Mouse (Mus musculus) limb, embryonic 13.5 days (tissue): ENCODE results near the gene Hist2h2ac. TPM values are rescaled to one million over a fixed set of nuclear protein-coding genes. Genes with fewer than 3 reads are reported as not detected.
"Not testable (repeated sequence)": the region's sequence is repeated elsewhere in the genome, so short reads cannot be mapped to it uniquely, and the experiment has no call there.

Source experiments
- ATAC-seq: fragments of 200-750 bp; cut with Nextera tagmentation; 2 replicates; pipeline ENCODE4 v1.8.0; 2017; ENCODE audit warnings: low read depth, moderate number of reproducible peaks, moderate TSS enrichment; ENCODE audit not compliant: low FRiP score
- H3K27ac ChIP-seq: fragments of 300-500 bp; sonication (generic); 2 replicates; pipeline ENCODE4 v1.5.1; 2015; ENCODE audit warnings: inconsistent platforms, mild to moderate bottlenecking, moderate library complexity
- H3K27me3 ChIP-seq: fragments of 300-500 bp; sonication (generic); 2 replicates; pipeline ENCODE4 v1.6.1; 2015; ENCODE audit warnings: mild to moderate bottlenecking, inconsistent platforms
- H3K36me3 ChIP-seq: fragments of 300-500 bp; sonication (generic); 2 replicates; pipeline ENCODE4 v1.6.1; 2015; ENCODE audit warnings: inconsistent platforms, mild to moderate bottlenecking, moderate library complexity
- H3K4me1 ChIP-seq: fragments of 300-500 bp; sonication (generic); 2 replicates; pipeline ENCODE4 v1.6.1; 2015; ENCODE audit warnings: inconsistent platforms
- H3K4me2 ChIP-seq: fragments of 300-500 bp; sonication (generic); replicated peaks from 2 replicates; pipeline ENCODE4 v1.6.1; 2015; ENCODE audit warnings: inconsistent platforms, mild to moderate bottlenecking, moderate library complexity
- H3K4me3 ChIP-seq: fragments of 300-500 bp; sonication (generic); 2 replicates; pipeline ENCODE4 v1.5.1; 2015; ENCODE audit warnings: moderate library complexity, mild to moderate bottlenecking, inconsistent platforms
- H3K9ac ChIP-seq: fragments of 300-500 bp; sonication (generic); 2 replicates; pipeline ENCODE4 v1.6.1; 2015; ENCODE audit warnings: mild to moderate bottlenecking, inconsistent platforms
- H3K9me3 ChIP-seq: fragments of 300-500 bp; sonication (generic); 2 replicates; pipeline ENCODE4 v1.6.1; 2016; ENCODE audit warnings: inconsistent platforms
- WGBS: fragments of 180-500 bp; shearing (Covaris S2); methylation state at CpG from one replicate; pipeline ENCODE4 v1.1.7; 2015; 5-methylcytosine and 5-hydroxymethylcytosine counted together
- polyA plus RNA-seq: library from polyadenylated mRNA; unstranded; fragments of >200 nt; fragmentation: Nextera tagmentation; extraction: Ambion mirVana; gene quantifications from 2 replicates; pipeline ENCODE4 v1.2.1, GENCODE M21; 2015

Gene Hist2h2ac
- polyA plus RNA-seq, 1 experiment from 2014 or later: 11.1 TPM

- 55% methylated on average over 3 of the region's 3 CpGs for WGBS
- H3K4me1 ChIP-seq: peaks cover 21% of the 10 kb centered on the region
- H3K27ac ChIP-seq: no peak overlapping the region
- H3K36me3 ChIP-seq: no peaks in the 10 kb centered on the region
- no peak overlapping the region for H3K4me3 ChIP-seq
- no peaks in the 10 kb centered on the region for H3K9me3 ChIP-seq
- H3K9ac ChIP-seq: no peak overlapping the region
- no peak overlapping the region for H3K4me2 ChIP-seq
- no peak for ATAC-seq
- no peaks in the 10 kb centered on the region for H3K27me3 ChIP-seq
These were observed 15.2 kb upstream of the Hist2h2ac start for GRCm38 (mm10) chr3:96235836-96236235.

- WGBS: 76% methylated on average over 2 of the region's 2 CpGs
- H3K4me1 ChIP-seq: peaks cover 19% of the 10 kb centered on the region
- no peaks in the 10 kb centered on the region for H3K27me3 ChIP-seq
- H3K9me3 ChIP-seq: no peaks in the 10 kb centered on the region
- no peaks in the 10 kb centered on the region for H3K36me3 ChIP-seq
- H3K4me2 ChIP-seq: no peak overlapping the region
- no peak overlapping the region for H3K4me3 ChIP-seq
- no peak for ATAC-seq
- no peak overlapping the region for H3K27ac ChIP-seq
- H3K9ac ChIP-seq: no peak overlapping the region
These were observed 14.2 kb upstream of the Hist2h2ac start for GRCm38 (mm10) chr3:96234914-96235313.

- no peaks in the 10 kb centered on the region for H3K27me3 ChIP-seq
- H3K27ac ChIP-seq: no peak overlapping the region
- H3K4me3 ChIP-seq: no peak overlapping the region
- ATAC-seq: no peak
- no peaks in the 10 kb centered on the region for H3K9me3 ChIP-seq
- H3K4me1 ChIP-seq: peaks cover 7% of the 10 kb centered on the region
- no peak overlapping the region for H3K9ac ChIP-seq
- H3K4me2 ChIP-seq: no peak overlapping the region
- no peaks in the 10 kb centered on the region for H3K36me3 ChIP-seq
- 53% methylated on average over 2 of the region's 2 CpGs for WGBS
These were observed 11.1 kb upstream of the Hist2h2ac start for GRCm38 (mm10) chr3:96231758-96232120.

- ATAC-seq: no peak
- Histone ChIP-seq H3K27ac (no peak overlapping the region), H3K4me1 (peaks cover 8% of the 10 kb centered on the region; the same call in 1 of the 2 replicates), H3K4me3 (no peak overlapping the region), H3K9ac (no peak overlapping the region), H3K9me3 (no peaks in the 10 kb centered on the region), H3K4me2 (no peak overlapping the region), H3K36me3 (no peaks in the 10 kb centered on the region), H3K27me3 (no peaks in the 10 kb centered on the region)
- WGBS: 69% methylated on average over 4 of the region's 4 CpGs
These were observed 10.5 kb upstream of the Hist2h2ac start for GRCm38 (mm10) chr3:96230910-96231757.

GRCm38 (mm10) chr3:96230404-96230803, 9.7 kb upstream of the Hist2h2ac start:
- Histone ChIP-seq H3K36me3 (no peaks in the 10 kb centered on the region), H3K27me3 (no peaks in the 10 kb centered on the region), H3K9me3 (no peaks in the 10 kb centered on the region), H3K27ac (no peak overlapping the region), H3K9ac (no peak overlapping the region), H3K4me1 (peaks cover 9% of the 10 kb centered on the region; the same call in 1 of the 2 replicates), H3K4me3 (no peak overlapping the region), H3K4me2 (no peak overlapping the region)
- 79% methylated on average over 2 of the region's 2 CpGs for WGBS
- no peak for ATAC-seq

- Histone ChIP-seq H3K4me2 (no peak overlapping the region), H3K36me3 (no peaks in the 10 kb centered on the region), H3K27me3 (no peaks in the 10 kb centered on the region), H3K27ac (no peak overlapping the region), H3K9me3 (no peaks in the 10 kb centered on the region), H3K9ac (no peak overlapping the region), H3K4me3 (no peak overlapping the region), H3K4me1 (peaks cover 9% of the 10 kb centered on the region; the same call in 1 of the 2 replicates)
- 60% methylated on average over 2 of the region's 2 CpGs for whole genome bisulfite sequencing
- no peak for ATAC-seq
These were observed 8.1 kb upstream of the Hist2h2ac start for GRCm38 (mm10) chr3:96228828-96229227.

GRCm38 (mm10) chr3:96226695-96227648, 6.3 kb upstream of the Hist2h2ac start:
- Histone ChIP-seq H3K4me1 (peaks cover 24% of the 10 kb centered on the region), H3K4me2 (no peak overlapping the region), H3K27me3 (no peaks in the 10 kb centered on the region), H3K9me3 (no peaks in the 10 kb centered on the region), H3K27ac (no peak overlapping the region), H3K4me3 (no peak overlapping the region), H3K36me3 (no peaks in the 10 kb centered on the region), H3K9ac (peak overlapping the region; percentile 43)
- ATAC-seq: no peak
- WGBS: 68% methylated on average over 8 of the region's 8 CpGs

- WGBS: 62% methylated on average over 2 of the region's 2 CpGs
- Histone ChIP-seq H3K4me1 (peaks cover 29% of the 10 kb centered on the region), H3K9ac (no peak overlapping the region), H3K4me2 (no peak overlapping the region), H3K36me3 (no peaks in the 10 kb centered on the region), H3K9me3 (no peaks in the 10 kb centered on the region), H3K27me3 (no peaks in the 10 kb centered on the region), H3K4me3 (no peak overlapping the region), H3K27ac (no peak overlapping the region)
- no peak for ATAC-seq
These were observed 4.7 kb upstream of the Hist2h2ac start for GRCm38 (mm10) chr3:96225421-96225820.

- Histone ChIP-seq H3K27ac (no peak overlapping the region; the same call in 1 of the 2 replicates), H3K9me3 (no peaks in the 10 kb centered on the region)
- no peak for ATAC-seq
These were observed 2.1 kb upstream of the Hist2h2ac start for GRCm38 (mm10) chr3:96222774-96223173.

GRCm38 (mm10) chr3:96221640-96222038, 959 bp upstream of the Hist2h2ac start:
- Histone ChIP-seq H3K36me3 (no peaks in the 10 kb centered on the region), H3K27me3 (no peaks in the 10 kb centered on the region), H3K4me3 (peak overlapping the region; percentile 63), H3K9me3 (no peaks in the 10 kb centered on the region), H3K4me1 (peaks cover 32% of the 10 kb centered on the region), H3K27ac (peak overlapping the region; percentile 99), H3K9ac (peak overlapping the region; percentile 92), H3K4me2 (peak overlapping the region; percentile 79)
- 24% methylated on average over 9 of the region's 9 CpGs for WGBS
- ATAC-seq: no peak

More at GRCm38 (mm10) chr3:96222774-96223173, 2.1 kb upstream of the Hist2h2ac start:
- H3K4me2 ChIP-seq: peak overlapping the region; percentile 79
- no peaks in the 10 kb centered on the region for H3K27me3 ChIP-seq
- H3K4me3 ChIP-seq: no peak overlapping the region
- WGBS: 91% methylated on average over 4 of the region's 4 CpGs
- no peak overlapping the region for H3K9ac ChIP-seq
- H3K4me1 ChIP-seq: peaks cover 36% of the 10 kb centered on the region
- H3K36me3 ChIP-seq: no peaks in the 10 kb centered on the region

- not testable (repeated sequence) for H3K9me3 ChIP-seq, H3K27me3 ChIP-seq, H3K36me3 ChIP-seq, ATAC-seq
- Histone ChIP-seq H3K9ac (peak overlapping the region; percentile 92), H3K27ac (peak overlapping the region; percentile 99), H3K4me1 (peaks cover 27% of the 10 kb centered on the region), H3K4me3 (peak overlapping the region; percentile 63), H3K4me2 (peak overlapping the region; percentile 79)
- under 1% methylated on average over 31 of the region's 47 CpGs for WGBS
These were observed 432 bp downstream of the Hist2h2ac start for GRCm38 (mm10) chr3:96220131-96220764.
